Mouse (Mus musculus): ENCODE data around the gene Atp13a2.

The Atp13a2 gene

GRCm38 (mm10) chr4:141044816-141045215 lies 58.1 kb downstream of the Atp13a2 start:
- peak; percentile 78 for DNase-seq

GRCm38 (mm10) chr4:141048810-141049475 lies 62.3 kb downstream of the Atp13a2 start:
- no peak for DNase-seq

DNA sequence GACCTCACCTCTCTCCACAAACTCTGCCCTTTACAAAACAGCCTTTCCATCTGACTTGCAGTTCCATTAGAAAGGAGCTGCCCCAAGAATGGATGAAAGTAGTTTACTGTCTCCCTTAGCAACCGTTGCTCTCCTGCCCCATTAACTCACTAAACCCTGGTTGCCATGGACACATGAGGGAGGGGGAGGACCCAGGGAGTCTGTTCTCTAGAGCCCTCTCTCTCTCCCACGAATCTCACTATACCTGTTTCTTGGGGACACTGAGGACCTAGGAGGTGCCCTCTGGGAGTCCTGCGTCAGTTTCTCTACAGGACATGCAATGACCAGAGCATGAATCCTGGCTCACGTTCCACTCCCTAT lies 62.8 kb downstream of the Atp13a2 start:
- no peak for DNase-seq

DNA sequence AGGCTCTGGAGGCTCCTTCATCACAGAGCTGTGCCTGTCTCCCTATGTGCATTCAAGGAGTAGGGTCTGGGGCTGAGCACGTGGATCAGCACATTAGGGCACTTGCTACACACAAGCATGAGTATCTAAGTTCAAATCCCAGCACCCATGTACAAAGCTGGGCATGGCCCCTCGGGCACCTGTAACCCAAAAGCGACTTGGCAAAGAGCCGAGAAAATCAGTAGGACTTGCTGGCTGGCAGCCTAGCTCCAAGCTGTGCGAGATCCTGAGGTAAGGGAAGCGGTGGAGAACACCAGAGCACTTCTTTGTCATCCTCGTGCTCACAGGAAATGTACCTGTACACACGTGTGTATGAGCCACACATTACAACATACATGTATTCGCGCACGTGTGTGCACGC lies 65.8 kb downstream of the Atp13a2 start:
- DNase-seq = no peak

DNA sequence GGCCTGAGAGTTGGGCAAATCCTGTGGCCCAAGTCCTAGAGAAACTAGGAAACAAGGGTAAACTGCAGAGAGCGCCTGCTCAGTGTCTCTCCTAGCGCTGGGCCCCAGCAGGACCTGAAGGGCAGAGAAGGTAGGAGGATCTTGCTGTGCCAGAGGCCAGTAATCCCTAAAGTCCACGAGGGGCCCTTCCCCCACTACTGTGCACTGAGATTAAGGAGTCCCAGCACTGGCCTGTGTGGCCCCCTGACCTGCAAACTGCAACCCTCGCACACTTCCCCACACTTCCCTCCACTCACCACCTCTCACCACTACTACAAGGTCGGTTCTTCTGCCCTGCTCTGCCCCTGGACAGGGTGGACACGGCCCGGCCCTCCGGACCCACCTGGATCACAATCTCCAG lies 66.5 kb downstream of the Atp13a2 start:
- no peak for DNase-seq

- no peak for DNase-seq
Measured at GRCm38 (mm10) chr4:141053568-141054161, 67.0 kb downstream of the Atp13a2 start.

Data from thymus, postnatal 14 days (tissue).